Mouse (Mus musculus) lung, embryonic 14.5 days (tissue): ENCODE measurements at regions not wholly inside any gene's neighbourhood (a gene's known extent, or its start where the extent isn't known, plus 50 kb on each side); places are given as distances from the start of the nearest gene placed in this dataset.

Experiments
- ATAC-seq: fragments of 200-750 bp; cut with Nextera tagmentation; 2 replicates; pipeline ENCODE4 v1.8.0; 2017; ENCODE audit warnings: mild to moderate bottlenecking, moderate TSS enrichment, moderate library complexity; ENCODE audit not compliant: insufficient read depth
- DNase-seq: peaks from one replicate; pipeline ENCODE4 v3.0.0-alpha.2; 2015
- H3K27ac ChIP-seq: fragments of 300-500 bp; sonication (generic); 2 replicates; pipeline ENCODE4 v1.5.1; 2014; ENCODE audit warnings: low read depth, mild to moderate bottlenecking, moderate library complexity
- H3K27me3 ChIP-seq: fragments of 300-500 bp; sonication (generic); 2 replicates; pipeline ENCODE4 v1.6.1; 2014; ENCODE audit warnings: low read length, control low read depth; ENCODE audit not compliant: insufficient read depth
- H3K36me3 ChIP-seq: fragments of 300-500 bp; sonication (generic); 2 replicates; pipeline ENCODE4 v1.6.1; 2014; ENCODE audit warnings: control low read depth; ENCODE audit not compliant: insufficient read depth
- H3K4me1 ChIP-seq: fragments of 300-500 bp; sonication (generic); 2 replicates; pipeline ENCODE4 v1.6.1; 2014; ENCODE audit warnings: antibody characterized with exemption, control low read depth; ENCODE audit not compliant: insufficient read depth
- H3K4me2 ChIP-seq: fragments of 300-500 bp; sonication (generic); 2 replicates; pipeline ENCODE4 v1.6.1; 2014; ENCODE audit warnings: mild to moderate bottlenecking
- H3K4me3 ChIP-seq: fragments of 300-500 bp; sonication (generic); 2 replicates; pipeline ENCODE4 v1.5.1; 2014; ENCODE audit warnings: low read depth, low read length
- H3K9ac ChIP-seq: fragments of 300-500 bp; sonication (generic); 2 replicates; pipeline ENCODE4 v1.6.1; 2014
- H3K9me3 ChIP-seq: fragments of 300-500 bp; sonication (generic); 2 replicates; pipeline ENCODE4 v1.6.1; 2016; ENCODE audit warnings: low read depth, low read length, control low read depth
- CTCF ChIP-seq: IDR thresholded peaks from 2 replicates; pipeline ENCODE4 v1.5.1; 2016; ENCODE audit warnings: antibody characterized with exemption, low read depth
- WGBS: fragments of 180-500 bp; shearing (Covaris S2); extraction: QIAGEN DNeasy Blood & Tissue Kit; methylation state at CpG from one replicate; pipeline ENCODE4 v1.1.7; 2014; 5-methylcytosine and 5-hydroxymethylcytosine counted together

GRCm38 (mm10) chr8:57213982-57214930 is 106.5 kb upstream of the Hand2 start:
- Histone ChIP-seq H3K27ac (no peak overlapping the region), H3K4me2 (peak overlapping the region; percentile 52), H3K4me1 (no peaks in the 10 kb centered on the region), H3K4me3 (0 out of 2 replicates have a peak overlapping the region, but pooled peaks have one; percentile 12), H3K27me3 (no peaks in the 10 kb centered on the region), H3K9ac (no peak overlapping the region), H3K36me3 (no peaks in the 10 kb centered on the region), H3K9me3 (no peaks in the 10 kb centered on the region)
- no peak for TF ChIP-seq CTCF
- ATAC-seq (peak; percentile 54; the same call in 1 of the 2 replicates), DNase-seq (peak; percentile 54)
- WGBS = 38% methylated on average over 31 of the region's 31 CpGs

GRCm38 (mm10) chr8:57230594-57230993 is 90.2 kb upstream of the Hand2 start:
- no peaks in the 10 kb centered on the region for H3K4me1 ChIP-seq
- no peak for TF ChIP-seq CTCF
- DNase-seq = no peak
- H3K27ac ChIP-seq = no peak overlapping the region
- no peak overlapping the region for H3K4me3 ChIP-seq
- 63% methylated on average over 4 of the region's 4 CpGs for WGBS
- H3K27me3 ChIP-seq = no peaks in the 10 kb centered on the region
- ATAC-seq = no peak
- H3K4me2 ChIP-seq = no peak overlapping the region
- H3K9ac ChIP-seq = no peak overlapping the region
- H3K9me3 ChIP-seq = no peaks in the 10 kb centered on the region
- no peaks in the 10 kb centered on the region for H3K36me3 ChIP-seq

DNA sequence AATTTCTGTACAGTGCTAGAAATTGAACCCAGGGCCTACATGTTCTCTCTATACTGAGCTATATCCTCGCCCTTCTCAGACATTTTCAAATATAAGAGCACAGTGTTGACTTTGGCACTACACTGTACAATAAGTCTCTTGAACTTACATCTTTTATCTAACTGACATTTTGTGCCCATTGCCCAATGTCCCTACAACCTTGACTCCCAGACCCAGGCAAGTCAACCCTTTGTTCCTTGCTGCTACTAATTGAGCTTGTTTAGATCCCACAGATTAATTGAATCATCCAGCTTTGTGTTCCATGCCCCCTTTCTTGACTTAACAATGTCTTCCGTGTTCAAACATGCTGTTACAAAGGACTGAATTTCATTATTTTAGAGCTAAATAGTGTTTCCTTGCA is 78.5 kb upstream of the Hand2 start:
- Histone ChIP-seq H3K4me3 (no peak overlapping the region), H3K27ac (no peak overlapping the region), H3K4me2 (no peak overlapping the region), H3K9me3 (no peaks in the 10 kb centered on the region), H3K9ac (no peak overlapping the region), H3K27me3 (no peaks in the 10 kb centered on the region), H3K4me1 (no peaks in the 10 kb centered on the region), H3K36me3 (no peaks in the 10 kb centered on the region)
- ATAC-seq (no peak), DNase-seq (no peak)
- no peak for TF ChIP-seq CTCF
- WGBS = 65% methylated on average over 2 of the region's 2 CpGs

DNA sequence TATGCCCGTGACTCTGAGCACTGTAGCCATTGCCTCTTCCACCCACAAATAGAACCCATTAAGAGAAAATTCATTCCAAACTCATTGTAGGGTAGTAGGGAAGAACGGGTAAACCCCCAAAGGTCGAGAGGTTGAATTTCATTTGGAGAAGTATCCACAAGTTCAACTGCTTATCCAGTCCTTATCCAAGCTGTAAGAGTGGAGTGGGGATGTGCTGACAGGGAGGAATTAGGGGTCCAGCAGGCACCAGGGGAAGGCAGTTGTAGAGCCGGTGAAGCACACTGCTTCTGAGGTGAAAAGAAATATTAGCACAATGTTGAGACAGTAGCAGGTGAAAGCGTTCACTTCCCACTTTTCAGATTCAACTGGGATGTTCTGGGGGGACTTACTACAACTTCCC is 71.7 kb upstream of the Hand2 start:
- no peaks in the 10 kb centered on the region for H3K9me3 ChIP-seq
- ATAC-seq = no peak
- no peaks in the 10 kb centered on the region for H3K36me3 ChIP-seq
- H3K27ac ChIP-seq = no peak overlapping the region
- H3K9ac ChIP-seq = no peak overlapping the region
- WGBS = 52% methylated on average over 5 of the region's 5 CpGs
- H3K4me2 ChIP-seq = no peak overlapping the region
- H3K4me1 ChIP-seq = no peaks in the 10 kb centered on the region
- H3K4me3 ChIP-seq = no peak overlapping the region
- H3K27me3 ChIP-seq = no peaks in the 10 kb centered on the region
- no peak for DNase-seq
- TF ChIP-seq CTCF = no peak
